Mouse (Mus musculus) bone marrow, adult 2 months (tissue): ENCODE results near the gene Slain1. TPM values are rescaled to one million over a fixed set of nuclear protein-coding genes. Genes with fewer than 3 reads are reported as not detected.

Experiments
- H3K27ac ChIP-seq: fragments of 200-500 bp; 2 replicates; pipeline ENCODE4 v1.5.1; 2012; ENCODE audit warnings: low read depth, mild to moderate bottlenecking, control low read depth, inconsistent platforms, low read length; ENCODE audit not compliant: control insufficient read depth, poor library complexity, insufficient read depth
- H3K4me1 ChIP-seq: fragments of 200-500 bp; 2 replicates; pipeline ENCODE4 v1.6.1; 2011; ENCODE audit warnings: low read length; ENCODE audit not compliant: control insufficient read depth, insufficient read depth
- H3K4me3 ChIP-seq: fragments of 200-500 bp; replicated peaks from 2 replicates; pipeline ENCODE3; 2011; ENCODE audit warnings: mild to moderate bottlenecking, low read depth, low read length, control low read depth; ENCODE audit not compliant: control insufficient read depth
- CTCF ChIP-seq: fragments of 200-500 bp; IDR thresholded peaks from 2 replicates; pipeline ENCODE4 v1.5.1; 2011; ENCODE audit warnings: low read length, control low read depth; ENCODE audit not compliant: control insufficient read depth, insufficient read depth
- POLR2A ChIP-seq: fragments of 200-500 bp; IDR thresholded peaks from 2 replicates; pipeline ENCODE4 v1.6.1; 2011; ENCODE audit warnings: low read depth, mild to moderate bottlenecking, control low read depth, low read length, borderline replicate concordance; ENCODE audit not compliant: control insufficient read depth
- WGBS: fragments of 180-500 bp; shearing (Covaris S2); methylation state at CpG from one replicate; pipeline ENCODE4 v1.1.7; 2018; 5-methylcytosine and 5-hydroxymethylcytosine counted together
- polyA plus RNA-seq: library from polyadenylated mRNA; stranded (reverse); fragments of >200 nt; gene quantifications from 2 replicates; pipeline ENCODE4 v1.2.4, GENCODE M21; 2011; ENCODE audit warnings: low replicate concordance; ENCODE audit not compliant: missing spikeins, insufficient read depth, insufficient read length

Slain1 gene
- polyA plus RNA-seq, 1 experiment, result 5.3 TPM

- 82% methylated on average over 3 of the region's 3 CpGs for WGBS
- Histone ChIP-seq H3K27ac (no peak overlapping the region), H3K4me1 (no peaks in the 10 kb centered on the region; the same call in 1 of the 2 replicates), H3K4me3 (no peak overlapping the region)
- TF ChIP-seq CTCF (no peak), POLR2A (no peak)
Measured at GRCm38 (mm10) chr14:103643933-103644332, 6.1 kb upstream of the Slain1 start.

DNA sequence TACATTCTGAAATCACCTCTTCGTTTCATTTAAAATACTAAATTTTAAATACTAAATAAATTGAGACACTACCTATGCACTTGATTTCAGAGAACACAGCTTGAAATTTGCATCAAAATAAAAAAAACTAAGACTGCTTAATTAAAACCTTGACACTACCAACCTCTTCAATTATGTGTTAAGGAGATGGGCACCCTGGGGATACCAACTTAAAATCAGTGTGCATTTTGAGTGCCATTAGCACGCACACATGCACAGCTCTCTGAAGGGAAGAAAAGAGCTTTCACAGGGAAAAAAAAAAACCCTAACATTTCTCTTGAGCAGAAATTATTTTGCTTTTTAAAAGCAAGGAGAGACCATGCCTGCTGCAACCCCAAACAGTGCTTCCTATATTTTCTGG is 2.0 kb upstream of the Slain1 start:
- 84% methylated on average over 2 of the region's 2 CpGs for WGBS
- Histone ChIP-seq H3K4me1 (peaks cover 6% of the 10 kb centered on the region), H3K4me3 (no peak overlapping the region), H3K27ac (no peak overlapping the region)
- TF ChIP-seq POLR2A, result no peak
- no peak for TF ChIP-seq CTCF

DNA sequence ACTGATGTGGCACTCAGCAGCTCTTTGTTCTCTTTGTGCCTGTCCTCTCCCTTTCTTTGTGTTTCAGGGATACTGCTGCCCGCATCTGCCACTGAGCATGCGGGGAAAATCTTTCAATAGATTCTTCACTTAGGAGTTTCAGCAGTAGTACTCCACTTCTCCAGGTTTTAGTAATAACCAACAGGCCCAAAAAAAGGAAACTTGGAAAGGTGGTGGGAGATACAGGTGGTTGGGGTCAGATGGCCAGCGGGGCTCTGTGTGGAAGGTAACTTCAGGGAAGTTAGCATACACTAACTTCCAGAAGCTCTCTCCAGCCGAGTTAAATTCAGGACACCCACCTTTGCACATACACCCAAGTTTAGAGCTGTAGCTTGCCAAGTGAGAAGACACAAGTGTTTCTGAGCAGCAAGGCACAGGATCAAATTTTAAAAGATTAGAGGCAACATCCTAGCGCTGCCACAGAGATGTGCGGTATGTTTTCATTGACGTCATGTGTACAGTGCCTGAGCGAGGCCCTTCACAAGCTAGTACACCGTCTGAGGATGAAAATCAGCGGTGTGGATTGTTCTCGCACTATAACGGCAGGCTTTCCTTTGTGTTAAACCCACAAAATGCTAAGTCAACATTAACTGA is 1.3 kb upstream of the Slain1 start:
- no peak overlapping the region for H3K27ac ChIP-seq
- WGBS, result 30% methylated on average over 12 of the region's 12 CpGs

DNA sequence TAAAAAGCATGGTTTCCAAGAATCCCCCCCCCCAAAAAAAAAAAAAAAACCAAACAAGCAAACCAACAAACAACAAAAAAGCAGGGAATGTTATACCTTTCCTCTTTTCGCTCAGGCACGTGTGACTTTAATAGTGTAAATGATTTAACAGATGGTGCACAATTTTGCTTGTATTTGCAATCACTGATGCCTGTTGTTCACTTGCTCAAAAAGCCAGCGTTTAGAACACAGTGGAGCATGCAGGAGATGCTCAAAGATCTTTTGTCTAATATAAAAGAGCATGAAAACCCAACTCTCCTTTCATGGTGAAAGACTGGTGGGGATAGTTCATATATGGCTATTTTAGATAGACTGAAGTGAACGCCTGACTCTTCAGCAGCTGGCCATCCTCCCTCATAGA is 726 bp upstream of the Slain1 start:
- Histone ChIP-seq H3K4me3 (no peak overlapping the region), H3K4me1 (peaks cover 6% of the 10 kb centered on the region), H3K27ac (no peak overlapping the region)
- TF ChIP-seq CTCF (no peak), POLR2A (no peak)
- WGBS, result 41% methylated on average over 4 of the region's 4 CpGs

More for the DNA sequence above, 1.3 kb upstream of the Slain1 start:
- no peak overlapping the region for H3K4me3 ChIP-seq
- H3K4me1 ChIP-seq, result peaks cover 6% of the 10 kb centered on the region
- TF ChIP-seq POLR2A (no peak), CTCF (no peak)

- under 1% methylated on average over 67 of the region's 67 CpGs for WGBS
- TF ChIP-seq POLR2A (no peak; the same call in 1 of the 2 replicates), CTCF (no peak)
- Histone ChIP-seq H3K27ac (peak overlapping the region; percentile 91), H3K4me3 (peak overlapping the region; percentile 82), H3K4me1 (peaks cover 6% of the 10 kb centered on the region)
Measured at GRCm38 (mm10) chr14:103650413-103651101, 529 bp downstream of the Slain1 start.

DNA sequence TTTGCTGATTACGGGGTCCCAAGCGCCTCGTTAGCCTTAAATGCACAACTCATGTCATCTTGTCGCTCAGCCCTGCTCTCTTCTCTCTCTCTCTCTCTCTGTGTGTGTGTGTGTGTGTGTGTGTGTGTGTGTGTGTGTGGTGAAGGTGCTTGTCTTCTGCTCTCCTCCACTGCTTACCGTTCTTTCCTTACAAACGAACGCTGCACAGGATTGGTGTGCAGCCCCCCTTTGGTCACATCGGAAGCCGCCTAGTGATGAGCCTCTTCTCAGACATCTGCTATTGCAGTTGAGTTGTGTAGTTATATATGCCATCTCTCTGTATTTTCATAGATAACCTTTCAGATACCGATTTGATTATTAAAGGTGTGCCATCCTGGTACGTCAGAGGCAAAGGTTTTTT is 1.1 kb downstream of the Slain1 start:
- TF ChIP-seq CTCF (no peak), POLR2A (no peak)
- 2% methylated on average over 11 of the region's 11 CpGs for WGBS
- H3K4me1 ChIP-seq, result peaks cover 6% of the 10 kb centered on the region
- H3K4me3 ChIP-seq, result peak overlapping the region; percentile 82
- H3K27ac ChIP-seq, result peak overlapping the region; percentile 91

GRCm38 (mm10) chr14:103651562-103651961 is 1.5 kb downstream of the Slain1 start:
- H3K4me3 ChIP-seq, result peak overlapping the region; percentile 20
- H3K27ac ChIP-seq, result no peak overlapping the region
- H3K4me1 ChIP-seq, result peaks cover 6% of the 10 kb centered on the region
- TF ChIP-seq CTCF (no peak), POLR2A (no peak)
- WGBS, result 22% methylated on average over 2 of the region's 2 CpGs

- 72% methylated on average over 5 of the region's 5 CpGs for WGBS
- H3K4me3 ChIP-seq, result no peak overlapping the region
- no peak overlapping the region for H3K27ac ChIP-seq
- TF ChIP-seq POLR2A (no peak), CTCF (no peak)
- H3K4me1 ChIP-seq, result peaks cover 6% of the 10 kb centered on the region
Measured at GRCm38 (mm10) chr14:103652524-103652923, 2.5 kb downstream of the Slain1 start.

DNA sequence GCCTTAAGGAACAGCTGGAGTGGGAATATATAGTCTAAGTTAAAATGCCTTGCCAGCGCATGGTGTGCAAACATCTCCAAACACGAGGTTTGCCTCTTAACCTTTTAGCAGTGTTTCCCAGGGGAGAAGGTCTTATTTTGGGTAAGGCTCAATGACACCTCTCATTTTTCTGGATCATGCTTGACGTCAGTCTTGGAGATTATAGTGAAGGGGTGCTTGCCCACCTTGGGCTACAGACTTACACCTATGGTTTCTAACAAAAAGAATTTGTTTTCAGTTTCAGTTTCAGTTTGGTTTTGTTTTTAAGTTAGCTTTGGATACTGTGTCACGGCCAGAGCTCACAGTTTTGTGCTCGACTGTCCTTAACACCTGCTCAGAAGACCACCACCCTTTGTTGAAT is 3.8 kb downstream of the Slain1 start:
- 2% methylated on average over 5 of the region's 5 CpGs for WGBS
- no peak for TF ChIP-seq CTCF
- TF ChIP-seq POLR2A, result no peak
- Histone ChIP-seq H3K4me3 (peak overlapping the region; percentile 55), H3K27ac (no peak overlapping the region), H3K4me1 (peaks cover 6% of the 10 kb centered on the region)
